Mouse (Mus musculus): ENCODE data around the gene Vwa8.

GRCm38 (mm10) chr14:79251727-79252285 lies 403.0 kb downstream of the Vwa8 start:
- TF ChIP-seq CHD2 (IDR thresholded peaks at IDR 0.05; ENCODE audit: low read depth, low read length) (no peak), ZC3H11A (IDR thresholded peaks at IDR 0.05; ENCODE audit: borderline replicate concordance, low read depth, low read length) (no peak)

All from ES-E14 (cell line).